Mouse (Mus musculus) G1E (cell line): Measurements from ENCODE around the gene Hoxa5. TPM values are rescaled to one million over a fixed set of nuclear protein-coding genes. Genes with fewer than 3 reads are reported as not detected.

Source experiments
- ATAC-seq: 2 replicates; pipeline ENCODE4 v1.8.0; 2016; ENCODE audit warnings: mild to moderate bottlenecking; ENCODE audit not compliant: insufficient number of reproducible peaks, poor library complexity, low FRiP score, severe bottlenecking; ENCODE audit errors: extremely low read depth
- DNase-seq: peaks from one replicate; pipeline ENCODE4 v3.0.0; 2012; ENCODE audit warnings: low spot score
- H3K27me3 ChIP-seq: 2 replicates; pipeline ENCODE4 v1.6.1; 2012; ENCODE audit warnings: mild to moderate bottlenecking, low read length, inconsistent platforms; ENCODE audit not compliant: insufficient read depth
- H3K36me3 ChIP-seq: replicated peaks from 2 replicates; pipeline ENCODE3; 2012; ENCODE audit warnings: mild to moderate bottlenecking, inconsistent platforms
- H3K4me1 ChIP-seq: 2 replicates; pipeline ENCODE4 v1.6.1; 2012; ENCODE audit warnings: low read depth, low read length, inconsistent platforms, mixed read lengths; ENCODE audit not compliant: insufficient read depth
- H3K4me3 ChIP-seq: 2 replicates; pipeline ENCODE4 v1.5.1; 2012; ENCODE audit warnings: low read depth, mild to moderate bottlenecking, inconsistent platforms, low read length, moderate library complexity, mixed read lengths
- H3K9me3 ChIP-seq: replicated peaks from 2 replicates; pipeline ENCODE4 v1.6.1; 2012; ENCODE audit warnings: inconsistent platforms
- CTCF ChIP-seq: IDR thresholded peaks from 2 replicates; pipeline ENCODE4 v1.5.1; 2012; ENCODE audit warnings: low read depth, low read length, inconsistent platforms, mixed read lengths
- GATA1 ChIP-seq: IDR thresholded peaks from 2 replicates; pipeline ENCODE4 v1.6.1; 2012; ENCODE audit warnings: borderline replicate concordance, low read length, inconsistent platforms, mixed read lengths
- GATA2 ChIP-seq: IDR thresholded peaks from 2 replicates; pipeline ENCODE4 v1.6.1; 2012; ENCODE audit warnings: low read depth, low read length, inconsistent platforms, borderline replicate concordance
- POLR2AphosphoS5 ChIP-seq: IDR thresholded peaks from 2 replicates; pipeline ENCODE4 v1.6.1; 2012; ENCODE audit warnings: low read depth, low read length, inconsistent platforms; ENCODE audit not compliant: insufficient replicate concordance
- TAL1 ChIP-seq: conservative IDR thresholded peaks from 2 replicates; pipeline ENCODE4 v1.6.1; 2012; ENCODE audit warnings: low read depth, low read length, inconsistent platforms, mixed read lengths
- polyA plus RNA-seq: library from polyadenylated mRNA; stranded (reverse); fragments of >175 nt; gene quantifications from 2 replicates; pipeline ENCODE4 v1.2.3, GENCODE M21; 2012
- total RNA-seq, 2 experiments: library from RNA; stranded (forward) in 1 of 2; stranded (reverse) in 1 of 2; fragments of 200-1000 nt in 1 of 2; fragments of >200 nt in 1 of 2; fragmentation: Nextera tagmentation in 1 of 2; gene quantifications; 2 replicates each; pipeline ENCODE4 v1.2.3; 2014 to 2017

Hoxa5 gene
- total and polyA plus RNA-seq, 3 experiments = 0.05 TPM; not detected in 2

DNA sequence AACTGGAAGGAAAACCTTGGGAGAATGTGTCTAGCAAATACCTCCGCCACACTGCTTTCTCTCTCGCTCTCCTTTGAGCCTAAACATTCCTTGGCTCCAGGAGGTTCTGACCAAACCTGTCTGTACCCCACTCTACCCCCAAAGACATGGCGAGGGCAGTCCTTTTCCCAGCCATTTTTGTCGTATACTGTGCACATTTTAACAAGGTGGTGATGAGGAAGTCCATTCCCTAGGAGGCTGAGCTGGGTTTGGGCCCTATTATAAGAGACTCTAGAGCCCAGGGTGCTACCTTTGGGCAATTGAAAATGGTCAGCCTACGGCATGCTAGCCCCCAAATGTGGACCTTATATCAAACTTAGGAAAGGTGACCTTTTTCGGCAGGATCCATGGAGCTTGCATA, 31.5 kb upstream of the Hoxa5 start:
- TF ChIP-seq CTCF (no peak), GATA2 (no peak), GATA1 (no peak), POLR2AphosphoS5 (no peak), TAL1 (no peak)
- no peak for ATAC-seq
- H3K4me1 ChIP-seq = no peaks in the 10 kb centered on the region
- no peak overlapping the region for H3K4me3 ChIP-seq
- H3K9me3 ChIP-seq = peaks cover 12% of the 10 kb centered on the region
- no peaks in the 10 kb centered on the region for H3K36me3 ChIP-seq
- no peak for DNase-seq
- peaks cover 47% of the 10 kb centered on the region for H3K27me3 ChIP-seq

DNA sequence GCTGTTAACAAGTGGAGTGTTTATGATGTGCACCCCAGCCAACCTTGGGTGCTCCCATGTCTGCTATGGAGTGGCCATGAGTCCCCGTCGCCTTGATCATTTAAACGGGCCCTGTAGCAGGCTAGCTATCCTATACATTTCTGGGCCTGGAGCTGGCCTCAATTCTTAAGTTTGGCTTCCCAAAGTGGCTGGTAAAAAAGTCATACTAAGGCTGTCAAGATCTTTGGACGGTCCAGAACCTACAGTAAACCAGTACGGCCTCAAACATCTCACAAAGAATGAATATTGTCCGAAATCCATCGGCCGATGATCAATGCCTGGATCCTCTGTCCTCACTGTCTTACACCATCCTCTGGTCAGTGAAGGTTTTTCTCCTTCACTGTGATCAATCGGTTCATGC, 30.9 kb upstream of the Hoxa5 start:
- no peak overlapping the region for H3K4me3 ChIP-seq
- no peaks in the 10 kb centered on the region for H3K36me3 ChIP-seq
- TF ChIP-seq GATA1 = no peak
- no peak for TF ChIP-seq CTCF
- TF ChIP-seq GATA2 = no peak
- TF ChIP-seq TAL1 = no peak
- no peak for TF ChIP-seq POLR2AphosphoS5
- H3K4me1 ChIP-seq = no peaks in the 10 kb centered on the region
- no peak for ATAC-seq
- peaks cover 49% of the 10 kb centered on the region for H3K27me3 ChIP-seq
- DNase-seq = no peak
- H3K9me3 ChIP-seq = peaks cover 12% of the 10 kb centered on the region

DNA sequence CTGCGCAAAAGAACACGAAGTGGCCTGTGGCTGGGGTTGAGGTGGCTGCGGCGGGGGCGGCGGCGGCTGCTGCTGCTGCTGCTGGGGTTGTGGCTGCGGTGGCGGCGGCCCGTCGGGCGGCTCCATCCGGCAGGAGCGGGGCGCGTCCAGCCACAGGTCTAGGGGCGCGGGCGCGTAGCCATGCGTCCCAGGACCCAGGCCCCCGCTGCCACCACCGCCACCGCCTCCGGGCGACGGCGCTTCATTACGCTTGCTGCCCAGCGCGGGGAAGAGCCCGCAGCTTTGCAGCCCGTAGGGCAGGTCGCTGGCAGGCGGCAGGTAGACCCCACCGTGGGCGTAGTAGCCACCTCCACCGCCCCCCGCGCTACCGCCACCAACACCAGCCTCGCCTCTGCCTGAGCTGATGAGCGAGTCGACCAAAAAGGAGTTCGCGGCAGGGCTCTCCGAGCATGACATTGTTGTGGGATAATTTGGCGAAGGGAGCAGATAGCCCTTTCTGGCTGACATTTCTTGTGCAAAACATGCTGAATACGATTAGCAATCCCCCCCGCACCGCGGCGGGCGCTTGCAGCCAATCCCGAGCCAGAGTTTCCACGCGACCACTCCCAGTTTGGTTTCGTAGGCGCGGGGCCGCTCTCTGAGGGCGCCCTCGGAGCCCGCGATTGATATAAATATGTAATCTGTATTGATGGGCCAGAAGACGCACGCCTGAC, 30.2 kb upstream of the Hoxa5 start:
- DNase-seq (no peak), ATAC-seq (no peak)
- TF ChIP-seq POLR2AphosphoS5 (no peak), GATA1 (no peak), CTCF (no peak), TAL1 (no peak), GATA2 (no peak)
- H3K9me3 ChIP-seq = peaks cover 12% of the 10 kb centered on the region
- H3K27me3 ChIP-seq = peaks cover 50% of the 10 kb centered on the region
- H3K36me3 ChIP-seq = no peaks in the 10 kb centered on the region
- H3K4me1 ChIP-seq = no peaks in the 10 kb centered on the region
- no peak overlapping the region for H3K4me3 ChIP-seq

DNA sequence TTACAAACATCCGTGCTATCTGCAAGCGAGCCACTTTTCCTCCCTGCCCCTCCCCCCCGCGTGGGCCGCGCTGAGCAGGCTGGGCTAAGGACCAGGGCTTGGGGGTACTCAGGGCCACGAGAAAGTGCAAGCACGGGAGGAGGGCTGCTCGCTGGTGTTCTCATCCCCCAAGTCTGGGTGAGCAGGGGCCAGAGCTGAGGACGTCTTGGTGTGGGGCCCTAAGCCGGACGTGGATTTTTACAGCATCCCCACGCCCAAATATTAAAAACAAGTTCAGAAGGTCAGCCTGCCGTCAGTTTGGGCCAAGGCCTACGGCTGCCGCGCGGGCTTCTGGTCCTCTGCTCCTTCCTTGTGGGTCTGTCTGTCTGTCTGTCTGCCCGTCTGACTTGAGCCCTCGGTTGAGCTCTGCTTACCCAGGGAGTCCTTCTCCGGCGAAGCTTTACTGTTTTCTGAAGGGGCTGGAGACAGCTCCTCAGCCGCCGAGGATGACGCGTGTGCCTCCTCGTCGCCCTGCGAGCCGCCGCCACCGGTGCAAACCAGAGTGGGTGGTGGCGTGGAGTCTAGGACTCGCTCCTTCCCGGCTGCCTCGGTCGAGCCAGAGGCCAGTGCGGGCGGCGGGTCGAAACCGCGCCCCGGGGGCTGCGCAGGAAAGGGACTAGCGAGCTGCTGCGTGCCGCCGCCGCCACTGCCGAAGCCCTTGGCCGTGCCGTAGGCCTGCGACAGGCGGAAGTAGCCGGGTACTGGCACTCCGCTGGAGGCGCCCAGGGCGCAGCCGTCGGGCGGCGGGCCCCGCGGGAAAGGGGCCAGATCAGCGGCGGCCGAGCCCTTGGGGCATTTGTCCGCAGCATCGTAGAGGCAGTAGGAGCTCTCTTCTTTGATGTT, 29.4 kb upstream of the Hoxa5 start:
- H3K36me3 ChIP-seq = no peaks in the 10 kb centered on the region
- H3K27me3 ChIP-seq = peaks cover 55% of the 10 kb centered on the region
- TF ChIP-seq GATA2 (no peak), CTCF (no peak), TAL1 (no peak), GATA1 (no peak), POLR2AphosphoS5 (no peak)
- DNase-seq (no peak), ATAC-seq (no peak)
- no peak overlapping the region for H3K4me3 ChIP-seq
- peaks cover 12% of the 10 kb centered on the region for H3K9me3 ChIP-seq
- no peaks in the 10 kb centered on the region for H3K4me1 ChIP-seq

DNA sequence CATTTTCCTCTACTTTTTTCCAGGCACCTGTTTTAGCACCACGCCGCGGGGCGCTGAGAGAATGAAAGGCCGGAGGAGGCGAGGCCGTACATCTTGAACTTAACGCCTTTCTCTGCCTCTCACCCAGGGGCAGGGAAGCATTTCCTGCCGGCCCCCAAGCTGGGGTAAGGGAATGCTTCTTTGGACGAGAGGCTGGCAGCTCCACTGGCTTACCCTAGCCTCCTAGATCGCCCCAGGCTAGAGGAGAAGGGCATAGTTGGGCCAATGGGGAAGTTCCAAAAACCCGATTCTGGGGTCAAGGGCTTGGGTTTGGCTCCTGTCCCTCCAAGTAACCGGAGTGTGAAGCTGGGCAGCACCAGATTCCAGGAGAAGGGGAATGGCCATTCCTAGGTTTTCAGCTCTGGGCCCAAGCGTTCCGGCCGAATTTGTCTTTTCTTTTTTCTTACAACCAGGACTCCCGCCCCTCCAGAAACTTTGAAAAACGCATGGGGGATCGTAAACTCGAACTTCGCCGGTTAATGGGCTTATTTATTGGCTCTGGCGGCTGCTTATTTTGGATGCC, 28.7 kb upstream of the Hoxa5 start:
- ATAC-seq (no peak), DNase-seq (no peak)
- H3K4me1 ChIP-seq = no peaks in the 10 kb centered on the region
- peaks cover 12% of the 10 kb centered on the region for H3K9me3 ChIP-seq
- peaks cover 56% of the 10 kb centered on the region for H3K27me3 ChIP-seq
- H3K4me3 ChIP-seq = no peak overlapping the region
- no peaks in the 10 kb centered on the region for H3K36me3 ChIP-seq
- no peak for TF ChIP-seq POLR2AphosphoS5
- TF ChIP-seq GATA2 = no peak
- TF ChIP-seq TAL1 = no peak
- TF ChIP-seq CTCF = no peak

DNA sequence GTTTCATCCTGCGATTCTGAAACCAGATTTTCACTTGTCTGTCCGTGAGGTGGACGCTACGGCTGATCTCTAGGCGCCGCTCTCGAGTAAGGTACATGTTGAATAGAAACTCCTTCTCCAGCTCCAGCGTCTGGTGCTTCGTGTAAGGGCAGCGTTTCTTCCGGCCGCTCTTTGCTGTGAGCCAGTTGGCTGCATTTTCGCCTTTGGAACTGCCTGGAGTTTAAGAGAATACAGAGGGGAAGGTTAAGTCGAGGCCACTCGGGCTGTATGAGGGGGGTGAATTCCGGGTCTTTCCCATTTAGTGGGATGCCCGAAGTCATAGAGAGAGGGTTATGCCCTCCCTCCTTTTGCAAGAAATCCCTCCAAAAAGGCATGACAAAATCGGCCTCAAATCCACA, 28.2 kb upstream of the Hoxa5 start:
- Histone ChIP-seq H3K9me3 (peaks cover 12% of the 10 kb centered on the region), H3K27me3 (peaks cover 54% of the 10 kb centered on the region), H3K4me3 (no peak overlapping the region), H3K36me3 (no peaks in the 10 kb centered on the region), H3K4me1 (no peaks in the 10 kb centered on the region)
- no peak for DNase-seq
- ATAC-seq = no peak
- TF ChIP-seq GATA2 (no peak), POLR2AphosphoS5 (no peak), TAL1 (no peak), GATA1 (no peak), CTCF (no peak)
